Mouse (Mus musculus) heart, postnatal 0 days (tissue): ENCODE measurements around the gene Plxna2. TPM values are rescaled to one million over a fixed set of nuclear protein-coding genes. Genes with fewer than 3 reads are reported as not detected.

Experiments used
- ATAC-seq: fragments of 200-750 bp; cut with Nextera tagmentation; 2 replicates; pipeline ENCODE4 v1.8.0; 2017; ENCODE audit warnings: low read depth, moderate number of reproducible peaks, moderate library complexity; ENCODE audit not compliant: insufficient read depth
- DNase-seq: peaks from one replicate; pipeline ENCODE4 v3.0.0-alpha.2; 2016; ENCODE audit warnings: low spot score
- H3K27ac ChIP-seq: fragments of 300-500 bp; sonication (generic); 2 replicates; pipeline ENCODE4 v1.5.1; 2014; ENCODE audit warnings: low read depth, mild to moderate bottlenecking
- H3K27me3 ChIP-seq: fragments of 300-500 bp; sonication (generic); 2 replicates; pipeline ENCODE4 v1.6.1; 2014; ENCODE audit warnings: low read length, mixed read lengths; ENCODE audit not compliant: control insufficient read depth, insufficient read depth
- H3K36me3 ChIP-seq: fragments of 300-500 bp; sonication (generic); replicated peaks from 2 replicates; pipeline ENCODE4 v1.6.1; 2014; ENCODE audit warnings: low read length, mixed read lengths; ENCODE audit not compliant: control insufficient read depth, insufficient read depth
- H3K4me1 ChIP-seq: fragments of 300-500 bp; sonication (generic); 2 replicates; pipeline ENCODE4 v1.6.1; 2014; ENCODE audit warnings: antibody characterized with exemption; ENCODE audit not compliant: control insufficient read depth, insufficient read depth
- H3K4me2 ChIP-seq: fragments of 300-500 bp; sonication (generic); 2 replicates; pipeline ENCODE4 v1.6.1; 2014; ENCODE audit warnings: low read depth, mild to moderate bottlenecking, low read length, moderate library complexity
- H3K4me3 ChIP-seq: fragments of 300-500 bp; sonication (generic); 2 replicates; pipeline ENCODE4 v1.5.1; 2014; ENCODE audit warnings: low read depth, low read length
- H3K9ac ChIP-seq: fragments of 300-500 bp; sonication (generic); replicated peaks from 2 replicates; pipeline ENCODE4 v1.6.1; 2014; ENCODE audit warnings: low read depth, low read length, mixed read lengths
- H3K9me3 ChIP-seq: fragments of 300-500 bp; sonication (generic); replicated peaks from 2 replicates; pipeline ENCODE4 v1.6.1; 2016; ENCODE audit warnings: low read length; ENCODE audit not compliant: control insufficient read depth
- CTCF ChIP-seq: IDR thresholded peaks from 2 replicates; pipeline ENCODE4 v1.5.1; 2016; ENCODE audit warnings: antibody characterized with exemption, control low read depth, low read depth
- EP300 ChIP-seq: IDR thresholded peaks from 2 replicates; pipeline ENCODE4 v1.6.1; 2016; ENCODE audit warnings: antibody characterized with exemption, low read depth
- WGBS: fragments of 180-500 bp; shearing (Covaris S2); extraction: QIAGEN DNeasy Blood & Tissue Kit; methylation state at CpG from one replicate; pipeline ENCODE4 v1.1.7; 2014; 5-methylcytosine and 5-hydroxymethylcytosine counted together
- polyA plus RNA-seq: library from polyadenylated mRNA; unstranded; fragments of >200 nt; fragmentation: Nextera tagmentation; extraction: Ambion mirVana; gene quantifications from 2 replicates; pipeline ENCODE4 v1.2.1, GENCODE M21; 2015
- total RNA-seq: library from RNA; depleted of rRNA; stranded (reverse); fragments of >200 nt; gene quantifications from 2 replicates; pipeline ENCODE4 v1.2.3, GENCODE M21; 2014; ENCODE audit warnings: low replicate concordance

The Plxna2 gene
- total and polyA plus RNA-seq, 2 experiments from 2014 or later = 4.0 to 14.4 TPM

DNA sequence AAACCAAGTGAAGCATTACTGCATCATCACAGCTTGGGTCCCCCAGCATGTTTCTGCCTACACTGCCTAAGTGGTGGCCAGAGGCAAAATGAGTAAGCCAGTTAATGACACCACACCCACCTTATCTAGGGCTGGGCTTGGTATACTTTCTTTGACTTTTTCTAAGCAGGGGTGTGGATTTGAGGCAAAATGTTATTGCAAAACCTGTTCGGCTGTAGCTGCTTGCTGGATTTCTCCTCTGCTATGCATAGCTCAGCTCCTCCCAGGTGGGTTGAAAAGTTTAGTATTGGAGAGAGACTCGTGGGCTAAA lies 57.8 kb downstream of the Plxna2 start:
- Histone ChIP-seq H3K9ac (no peak overlapping the region), H3K9me3 (no peaks in the 10 kb centered on the region), H3K4me2 (no peak overlapping the region), H3K27me3 (no peaks in the 10 kb centered on the region), H3K4me1 (peaks cover 51% of the 10 kb centered on the region), H3K36me3 (no peaks in the 10 kb centered on the region), H3K4me3 (no peak overlapping the region), H3K27ac (no peak overlapping the region)
- 49% methylated on average over 2 of the region's 2 CpGs for WGBS
- TF ChIP-seq EP300 (no peak), CTCF (no peak)
- DNase-seq = no peak
- no peak for ATAC-seq

- TF ChIP-seq EP300 (no peak), CTCF (no peak)
- ATAC-seq (no peak), DNase-seq (no peak)
- 44% methylated on average over 3 of the region's 3 CpGs for WGBS
- Histone ChIP-seq H3K4me2 (no peak overlapping the region), H3K4me1 (peaks cover 71% of the 10 kb centered on the region), H3K27ac (peak overlapping the region; percentile 66), H3K36me3 (no peaks in the 10 kb centered on the region), H3K9ac (no peak overlapping the region), H3K4me3 (no peak overlapping the region), H3K9me3 (no peaks in the 10 kb centered on the region), H3K27me3 (no peaks in the 10 kb centered on the region)
Measured at GRCm38 (mm10) chr1:194677878-194678277, 59.9 kb downstream of the Plxna2 start.

GRCm38 (mm10) chr1:194679147-194679546 lies 61.1 kb downstream of the Plxna2 start:
- peak; percentile 70 for ATAC-seq

GRCm38 (mm10) chr1:194680136-194680535 lies 62.1 kb downstream of the Plxna2 start:
- Histone ChIP-seq H3K4me1 (peaks cover 70% of the 10 kb centered on the region), H3K9me3 (no peaks in the 10 kb centered on the region), H3K4me2 (no peak overlapping the region), H3K36me3 (no peaks in the 10 kb centered on the region), H3K27ac (peak overlapping the region; percentile 24; the same call in 1 of the 2 replicates), H3K9ac (no peak overlapping the region), H3K4me3 (no peak overlapping the region), H3K27me3 (no peaks in the 10 kb centered on the region)
- 12% methylated on average over 2 of the region's 2 CpGs for WGBS
- no peak for TF ChIP-seq EP300
- no peak for TF ChIP-seq CTCF
- DNase-seq (no peak), ATAC-seq (no peak)

More at GRCm38 (mm10) chr1:194679147-194679546, 61.1 kb downstream of the Plxna2 start:
- H3K4me2 ChIP-seq = no peak overlapping the region
- no peak for TF ChIP-seq CTCF
- no peak for TF ChIP-seq EP300
- H3K36me3 ChIP-seq = no peaks in the 10 kb centered on the region
- no peak overlapping the region for H3K9ac ChIP-seq
- no peak overlapping the region for H3K4me3 ChIP-seq
- no peaks in the 10 kb centered on the region for H3K9me3 ChIP-seq
- H3K4me1 ChIP-seq = peaks cover 74% of the 10 kb centered on the region
- H3K27ac ChIP-seq = peak overlapping the region; percentile 24
- H3K27me3 ChIP-seq = no peaks in the 10 kb centered on the region
- peak; percentile 42 for DNase-seq

DNA sequence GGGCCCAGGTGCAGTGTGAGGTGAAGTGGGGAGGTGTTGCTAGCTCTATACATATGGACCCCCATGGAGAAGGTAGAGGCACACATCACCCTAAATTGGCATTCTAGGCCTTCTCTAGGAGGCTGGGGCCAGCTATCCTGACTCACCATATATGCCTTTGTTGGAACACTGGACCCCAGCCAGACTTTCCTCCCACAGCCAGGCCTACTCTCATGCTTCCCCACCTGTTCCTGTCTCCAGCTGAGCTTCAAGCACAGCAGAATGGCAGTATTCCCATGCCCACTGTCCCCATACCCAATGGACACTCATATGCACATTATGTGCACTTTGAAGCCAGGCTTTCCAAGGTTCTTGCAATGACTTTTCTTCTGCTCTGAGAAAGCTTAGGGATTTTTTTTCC lies 64.0 kb downstream of the Plxna2 start:
- H3K27ac ChIP-seq = no peak overlapping the region
- H3K4me1 ChIP-seq = peaks cover 82% of the 10 kb centered on the region
- TF ChIP-seq CTCF (no peak), EP300 (no peak)

GRCm38 (mm10) chr1:194683132-194683531 lies 65.1 kb downstream of the Plxna2 start:
- ATAC-seq = no peak
- Histone ChIP-seq H3K27ac (no peak overlapping the region), H3K4me2 (no peak overlapping the region), H3K9me3 (no peaks in the 10 kb centered on the region), H3K4me1 (peaks cover 82% of the 10 kb centered on the region), H3K27me3 (no peaks in the 10 kb centered on the region), H3K4me3 (no peak overlapping the region), H3K9ac (no peak overlapping the region), H3K36me3 (no peaks in the 10 kb centered on the region)
- TF ChIP-seq EP300 (no peak), CTCF (no peak)
- WGBS = 72% methylated on average over 3 of the region's 3 CpGs
- no peak for DNase-seq

More for the DNA sequence above, 64.0 kb downstream of the Plxna2 start:
- H3K9me3 ChIP-seq = no peaks in the 10 kb centered on the region
- H3K4me3 ChIP-seq = no peak overlapping the region
- DNase-seq = peak; percentile 52
- no peaks in the 10 kb centered on the region for H3K27me3 ChIP-seq
- ATAC-seq = peak; percentile 52; the same call in 1 of the 2 replicates
- H3K36me3 ChIP-seq = no peaks in the 10 kb centered on the region
- H3K9ac ChIP-seq = no peak overlapping the region
- H3K4me2 ChIP-seq = no peak overlapping the region
